Mouse (Mus musculus): ENCODE results near the gene Six1. TPM values are rescaled to one million over a fixed set of nuclear protein-coding genes. Genes with fewer than 3 reads are reported as not detected.
A peak's percentile ranks its signal among the peaks of the same experiment; 100 is the strongest.
"Not testable (repeated sequence)": the region's sequence is repeated elsewhere in the genome, so short reads cannot be mapped to it uniquely, and the experiment has no call there.

Six1 gene
- polyA plus RNA-seq, 1 experiment from 2014 or later = 11.2 TPM

GRCm38 (mm10) chr12:73034901-73035895 lies 18.5 kb downstream of the Six1 start:
- DNase-seq (ENCODE audit: low spot score) = no peak

- no peak for DNase-seq (ENCODE audit: low spot score)
Measured at GRCm38 (mm10) chr12:73032665-73033064, 21.0 kb downstream of the Six1 start.

GRCm38 (mm10) chr12:73031315-73031714 lies 22.4 kb downstream of the Six1 start:
- DNase-seq (ENCODE audit: low spot score) = no peak

- no peak for DNase-seq (ENCODE audit: low spot score)
Measured at GRCm38 (mm10) chr12:73025490-73025889, 28.2 kb downstream of the Six1 start.

GRCm38 (mm10) chr12:73020941-73021340 lies 32.7 kb downstream of the Six1 start:
- DNase-seq (ENCODE audit: low spot score) = peak; percentile 68

- DNase-seq (ENCODE audit: low spot score) = no peak
Measured at GRCm38 (mm10) chr12:73020422-73020821, 33.3 kb downstream of the Six1 start.

- DNase-seq (ENCODE audit: low spot score) = no peak
Measured at GRCm38 (mm10) chr12:73018838-73019237, 34.8 kb downstream of the Six1 start.

- no peak for DNase-seq (ENCODE audit: low spot score)
Measured at GRCm38 (mm10) chr12:73016171-73016570, 37.5 kb downstream of the Six1 start.

GRCm38 (mm10) chr12:73014311-73014710 lies 39.4 kb downstream of the Six1 start:
- DNase-seq (ENCODE audit: low spot score) = peak; percentile 59

GRCm38 (mm10) chr12:73012824-73013223 lies 40.9 kb downstream of the Six1 start:
- DNase-seq (ENCODE audit: low spot score) = no peak

- no peak for DNase-seq (ENCODE audit: low spot score)
Measured at GRCm38 (mm10) chr12:73012136-73012785, 41.4 kb downstream of the Six1 start.

GRCm38 (mm10) chr12:73002903-73003302 lies 50.8 kb downstream of the Six1 start:
- DNase-seq (ENCODE audit: low spot score) = not testable (repeated sequence)

- DNase-seq (ENCODE audit: low spot score) = not testable (repeated sequence)
Measured at GRCm38 (mm10) chr12:73002281-73002680, 51.4 kb downstream of the Six1 start.

- no peak for DNase-seq (ENCODE audit: low spot score)
Measured at GRCm38 (mm10) chr12:72998105-72999001, 55.3 kb downstream of the Six1 start.

GRCm38 (mm10) chr12:72996646-72997045 lies 57.0 kb downstream of the Six1 start:
- no peak for DNase-seq (ENCODE audit: low spot score)

Other genes with a start within 250 kb of the Six1 start
- gene Six6, start 114.0 kb downstream of the Six1 start, polyA plus RNA-seq (2015; fragmentation: Nextera tagmentation; extraction: Ambion mirVana) = not detected in 2 replicates
- 0.94 and 1.5 TPM in 2 replicates for gene 4930447C04Rik, start 113.1 kb downstream of the Six1 start, polyA plus RNA-seq (2015; fragmentation: Nextera tagmentation; extraction: Ambion mirVana)
- 1.8 TPM in 2 replicates for gene Six4, start 59.6 kb upstream of the Six1 start, polyA plus RNA-seq (2015; fragmentation: Nextera tagmentation; extraction: Ambion mirVana)
- 37.2 and 37.5 TPM in 2 replicates for gene Mnat1, start 69.8 kb upstream of the Six1 start, polyA plus RNA-seq (2015; fragmentation: Nextera tagmentation; extraction: Ambion mirVana)
- 19.5 and 20.9 TPM in 2 replicates for gene Trmt5, start 232.8 kb upstream of the Six1 start, polyA plus RNA-seq (2015; fragmentation: Nextera tagmentation; extraction: Ambion mirVana)
- 5.7 and 9.3 TPM in 2 replicates for gene Slc38a6, start 232.9 kb upstream of the Six1 start, polyA plus RNA-seq (2015; fragmentation: Nextera tagmentation; extraction: Ambion mirVana)

All from thymus, postnatal 0 days (tissue).